Mouse (Mus musculus) ES-E14 (cell line): ENCODE results near the gene Rab30. TPM values are rescaled to one million over a fixed set of nuclear protein-coding genes. Genes with fewer than 3 reads are reported as not detected.

Experiments used
- DNase-seq: peaks from one replicate; pipeline ENCODE4 v3.0.0-alpha.2; 2013; ENCODE audit warnings: low read depth, low spot score
- H3K27ac ChIP-seq: 2 replicates; pipeline ENCODE4 v1.5.1; 2012; ENCODE audit warnings: low read depth, mild to moderate bottlenecking, low read length, moderate library complexity, mixed read lengths; ENCODE audit not compliant: poor library complexity, insufficient read depth, severe bottlenecking
- H3K36me3 ChIP-seq: 2 replicates; pipeline ENCODE4 v1.6.1; 2012; ENCODE audit warnings: mild to moderate bottlenecking, low read length, moderate library complexity, mixed read lengths; ENCODE audit not compliant: control insufficient read depth, poor library complexity, insufficient read depth, severe bottlenecking
- H3K4me1 ChIP-seq, 2 experiments: fragments of 150-350 bp in 1 of 2; sonication (generic) in 1 of 2; 2 replicates each; pipeline ENCODE4 v1.6.1; 2012; ENCODE audit warnings: low read length in 2 of 2, mild to moderate bottlenecking in 1 of 2, mixed read lengths in 1 of 2; ENCODE audit not compliant: control insufficient read depth in 2 of 2, insufficient read depth in 2 of 2, poor library complexity in 1 of 2
- H3K4me3 ChIP-seq, 2 experiments: fragments of 150-350 bp in 1 of 2; sonication (generic) in 1 of 2; 2 replicates each; pipeline ENCODE4 v1.5.1; 2012; ENCODE audit warnings: low read length in 2 of 2, low read depth in 1 of 2, mild to moderate bottlenecking in 1 of 2, mixed read lengths in 1 of 2; ENCODE audit not compliant: insufficient read depth in 1 of 2, poor library complexity in 1 of 2, severe bottlenecking in 1 of 2
- H3K9ac ChIP-seq: 2 replicates; pipeline ENCODE4 v1.6.1; 2012; ENCODE audit warnings: low read depth, mild to moderate bottlenecking, low read length, mixed read lengths; ENCODE audit not compliant: poor library complexity, insufficient read depth, severe bottlenecking
- H3K9me3 ChIP-seq: fragments of 150-350 bp; sonication (generic); 2 replicates; pipeline ENCODE4 v1.6.1; 2012; ENCODE audit warnings: low read depth, mild to moderate bottlenecking, low read length; ENCODE audit not compliant: control insufficient read depth, insufficient read depth
- CHD2 ChIP-seq: IDR thresholded peaks from 2 replicates; pipeline ENCODE4 v1.6.1; 2014; ENCODE audit warnings: mild to moderate bottlenecking, low read depth, low read length, inconsistent platforms
- HCFC1 ChIP-seq: IDR thresholded peaks from 2 replicates; pipeline ENCODE4 v1.6.1; 2012; ENCODE audit warnings: low read length, inconsistent platforms, borderline replicate concordance; ENCODE audit not compliant: insufficient read depth
- MAFK ChIP-seq: IDR thresholded peaks from 2 replicates; pipeline ENCODE4 v1.6.1; 2014; ENCODE audit warnings: mild to moderate bottlenecking, low read depth, low read length, inconsistent platforms; ENCODE audit not compliant: insufficient read depth
- ZC3H11A ChIP-seq: IDR thresholded peaks from 2 replicates; pipeline ENCODE4 v1.6.1; 2012; ENCODE audit warnings: low read depth, mild to moderate bottlenecking, inconsistent platforms, low read length, borderline replicate concordance
- ZNF384 ChIP-seq: IDR thresholded peaks from 2 replicates; pipeline ENCODE4 v1.6.1; 2012; ENCODE audit warnings: low read depth, low read length, inconsistent platforms
- in situ Hi-C, 2 experiments: fragments of 600-800 bp; cut with MboI; formaldehyde crosslinking; loops; one replicate each; pipeline ENCODE4 v1.15.1; 2025; ENCODE audit warnings: low sequenced_read_pairs in 2 of 2, inconsistent platforms in 1 of 2; ENCODE audit not compliant: unreplicated experiment in 2 of 2
- total RNA-seq: library from RNA; depleted of rRNA; stranded (reverse); fragments of 300-350 nt; gene quantifications from 2 replicates; pipeline ENCODE4 v1.2.3, GENCODE M21; 2012

The Rab30 gene
- total RNA-seq, 1 experiment, result 7.4 TPM

DNA sequence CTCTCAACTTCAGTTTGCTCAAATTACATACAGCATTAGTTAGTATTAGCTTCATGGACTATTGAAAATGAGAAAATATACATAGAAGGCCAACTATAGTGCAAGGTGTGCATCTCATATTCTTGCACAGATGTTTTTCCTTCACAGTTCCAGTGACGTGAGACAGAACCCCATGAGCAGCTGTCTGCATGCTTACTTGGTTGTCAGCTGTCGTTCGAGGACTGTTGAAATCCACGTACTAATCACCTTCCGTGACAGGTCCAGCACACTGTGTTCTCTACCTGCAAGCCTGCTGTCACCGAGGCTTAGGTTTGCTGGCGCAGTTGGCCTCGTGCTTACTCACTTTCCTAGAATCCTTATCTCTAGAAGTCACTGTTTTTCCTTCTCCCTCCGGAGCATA lies 76.5 kb downstream of the Rab30 start:
- Histone ChIP-seq H3K36me3 (no peaks in the 10 kb centered on the region), H3K4me1 (no peaks in the 10 kb centered on the region), H3K9ac (no peak overlapping the region), H3K4me3 (no peak overlapping the region), H3K9me3 (no peaks in the 10 kb centered on the region), H3K27ac (no peak overlapping the region)
- DNase-seq, result no peak
- in situ Hi-C loops, result no loop called here
- no peak for TF ChIP-seq ZNF384
- TF ChIP-seq CHD2, result no peak
- TF ChIP-seq HCFC1, result no peak
- TF ChIP-seq ZC3H11A, result no peak
- no peak for TF ChIP-seq MAFK

DNA sequence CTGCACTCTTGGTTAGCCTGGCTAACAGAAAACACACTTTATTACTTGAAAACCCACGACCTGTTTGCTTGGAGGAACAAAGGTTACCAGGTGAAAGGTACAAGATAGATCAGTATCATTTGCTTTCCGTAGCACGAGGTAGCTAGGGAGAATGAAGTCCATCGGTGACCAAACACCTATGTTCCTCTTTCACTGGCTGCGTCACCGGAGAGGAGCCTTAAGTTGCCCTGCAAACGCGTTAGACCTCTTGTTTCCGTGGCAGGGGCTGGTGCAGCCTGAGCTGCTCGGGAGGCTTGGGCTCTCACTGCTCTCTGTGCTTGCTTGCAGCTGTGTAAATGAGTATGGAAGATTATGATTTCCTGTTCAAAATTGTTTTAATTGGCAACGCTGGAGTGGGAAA lies 78.3 kb downstream of the Rab30 start:
- H3K27ac ChIP-seq, result no peak overlapping the region
- in situ Hi-C loops, result no loop called here
- DNase-seq, result no peak

DNA sequence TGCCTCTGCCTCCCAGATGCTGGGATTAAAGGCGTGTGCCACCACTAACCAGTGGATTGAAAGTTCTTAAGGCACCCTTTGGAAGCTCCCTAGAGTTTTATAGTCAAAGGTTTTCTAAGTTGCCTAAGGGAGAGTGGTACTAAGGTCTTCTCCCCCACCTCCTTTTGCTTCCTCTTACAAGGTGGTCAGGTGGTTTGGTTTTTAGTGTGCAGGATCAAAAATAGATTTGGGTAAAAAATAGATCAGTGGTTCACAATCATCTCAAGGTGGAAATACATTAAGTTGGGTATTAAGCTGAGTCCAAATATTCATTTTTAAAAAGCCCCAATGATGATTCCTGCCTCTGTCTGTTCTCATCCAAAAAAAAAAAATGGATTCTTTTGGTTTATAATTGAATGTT lies 79.0 kb downstream of the Rab30 start:
- Histone ChIP-seq H3K4me3 (no peak overlapping the region), H3K36me3 (no peaks in the 10 kb centered on the region), H3K4me1 (no peaks in the 10 kb centered on the region), H3K9me3 (no peaks in the 10 kb centered on the region), H3K9ac (no peak overlapping the region), H3K27ac (no peak overlapping the region)
- TF ChIP-seq ZNF384, result no peak
- no peak for TF ChIP-seq MAFK
- TF ChIP-seq HCFC1, result no peak
- no peak for TF ChIP-seq CHD2
- TF ChIP-seq ZC3H11A, result no peak
- no peak for DNase-seq
- in situ Hi-C loops, result no loop called here

More for the DNA sequence above, 78.3 kb downstream of the Rab30 start:
- no peak overlapping the region for H3K4me3 ChIP-seq
- H3K36me3 ChIP-seq, result no peaks in the 10 kb centered on the region
- no peak overlapping the region for H3K9ac ChIP-seq
- no peaks in the 10 kb centered on the region for H3K4me1 ChIP-seq
- no peak for TF ChIP-seq MAFK
- no peak for TF ChIP-seq CHD2
- TF ChIP-seq ZC3H11A, result no peak
- no peak for TF ChIP-seq HCFC1
- TF ChIP-seq ZNF384, result no peak
- no peaks in the 10 kb centered on the region for H3K9me3 ChIP-seq

DNA sequence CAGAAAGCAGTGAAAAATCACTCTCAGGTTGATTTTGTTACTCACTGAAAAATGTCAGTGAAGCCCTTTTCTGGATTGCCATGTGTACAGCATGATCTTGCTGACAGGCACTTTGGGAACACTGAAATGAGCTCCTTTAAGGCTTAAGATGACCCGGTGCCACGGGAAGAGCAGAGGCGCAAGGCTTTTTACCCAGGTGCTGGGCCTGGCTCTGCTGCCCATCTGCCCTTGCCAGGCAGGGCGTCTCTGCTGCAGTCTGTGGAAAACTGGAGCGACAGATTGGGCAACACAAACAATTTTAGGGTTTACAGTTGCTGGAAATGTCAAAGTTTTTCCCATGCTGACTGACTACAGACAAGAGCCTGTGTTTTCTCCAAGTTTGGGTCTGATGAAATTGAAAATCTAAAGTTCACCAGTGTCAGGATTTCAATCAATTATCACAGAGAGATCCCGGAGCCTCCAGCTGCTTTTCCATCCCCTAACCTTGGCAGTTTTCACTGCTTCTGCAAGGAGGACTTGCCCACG lies 79.6 kb downstream of the Rab30 start:
- no peak for TF ChIP-seq ZNF384
- no peak for TF ChIP-seq ZC3H11A
- TF ChIP-seq HCFC1, result no peak
- no peak for TF ChIP-seq MAFK
- TF ChIP-seq CHD2, result no peak
- H3K27ac ChIP-seq, result no peak overlapping the region
- in situ Hi-C loops, result no loop called here
- H3K9ac ChIP-seq, result no peak overlapping the region
- no peaks in the 10 kb centered on the region for H3K36me3 ChIP-seq
- no peaks in the 10 kb centered on the region for H3K9me3 ChIP-seq
- H3K4me3 ChIP-seq, result no peak overlapping the region
- no peaks in the 10 kb centered on the region for H3K4me1 ChIP-seq
- DNase-seq, result no peak

DNA sequence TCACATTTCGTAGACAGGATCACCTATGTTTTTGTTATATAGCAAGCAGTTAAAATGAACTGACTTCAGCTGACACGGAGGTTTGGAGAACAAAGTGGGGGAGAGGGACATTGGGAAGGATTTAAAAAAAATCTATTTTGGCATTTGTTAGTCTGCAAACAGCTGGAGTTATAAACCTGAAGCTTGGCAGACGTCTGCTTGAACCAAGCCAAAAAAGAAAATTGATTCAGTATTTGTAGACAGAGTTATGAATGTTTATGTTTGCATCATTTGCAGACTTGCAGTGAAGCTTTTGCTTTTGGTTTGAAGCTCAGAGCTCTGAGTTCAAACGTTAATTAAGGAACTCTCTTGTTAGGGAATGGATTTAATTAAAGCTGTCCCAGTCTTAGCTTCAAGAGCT lies 80.5 kb downstream of the Rab30 start:
- Histone ChIP-seq H3K4me1 (no peaks in the 10 kb centered on the region), H3K9me3 (no peaks in the 10 kb centered on the region), H3K9ac (no peak overlapping the region), H3K4me3 (no peak overlapping the region), H3K36me3 (no peaks in the 10 kb centered on the region), H3K27ac (no peak overlapping the region)
- no peak for DNase-seq
- in situ Hi-C loops, result no loop called here
- no peak for TF ChIP-seq ZNF384
- no peak for TF ChIP-seq MAFK
- no peak for TF ChIP-seq ZC3H11A
- no peak for TF ChIP-seq CHD2
- TF ChIP-seq HCFC1, result no peak
